Mouse (Mus musculus) hindbrain, embryonic 10.5 days (tissue): Measurements from ENCODE around the gene Col5a3. TPM values are rescaled to one million over a fixed set of nuclear protein-coding genes. Genes with fewer than 3 reads are reported as not detected.
A peak's percentile ranks its signal among the peaks of the same experiment; 100 is the strongest.

ENCODE experiments used
- DNase-seq: peaks from one replicate; pipeline ENCODE4 v3.0.0-alpha.2; 2017; ENCODE audit warnings: low spot score
- H3K27ac ChIP-seq: fragments of 300-500 bp; sonication (generic); 2 replicates; pipeline ENCODE4 v1.5.1; 2016; ENCODE audit warnings: mild to moderate bottlenecking, moderate library complexity
- H3K27me3 ChIP-seq: fragments of 300-500 bp; sonication (generic); 2 replicates; pipeline ENCODE4 v1.6.1; 2016; ENCODE audit warnings: mild to moderate bottlenecking; ENCODE audit not compliant: poor library complexity, insufficient read depth, severe bottlenecking
- H3K36me3 ChIP-seq: fragments of 300-500 bp; sonication (generic); 2 replicates; pipeline ENCODE4 v1.6.1; 2016; ENCODE audit warnings: mild to moderate bottlenecking, moderate library complexity
- H3K4me1 ChIP-seq: fragments of 300-500 bp; sonication (generic); replicated peaks from 2 replicates; pipeline ENCODE4 v1.6.1; 2016; ENCODE audit warnings: mild to moderate bottlenecking
- H3K4me3 ChIP-seq: fragments of 300-500 bp; sonication (generic); 2 replicates; pipeline ENCODE4 v1.5.1; 2016; ENCODE audit warnings: mild to moderate bottlenecking, moderate library complexity
- H3K9me3 ChIP-seq: fragments of 300-500 bp; sonication (generic); 2 replicates; pipeline ENCODE4 v1.6.1; 2016; ENCODE audit warnings: mild to moderate bottlenecking, moderate library complexity
- WGBS: fragments of 180-500 bp; shearing (Covaris S2); methylation state at CpG from one replicate; pipeline ENCODE4 v1.1.7; 2016; 5-methylcytosine and 5-hydroxymethylcytosine counted together
- polyA plus RNA-seq: library from polyadenylated mRNA; unstranded; fragments of >200 nt; fragmentation: Nextera tagmentation; extraction: Ambion mirVana; gene quantifications from 2 replicates; pipeline ENCODE4 v1.2.1, GENCODE M21; 2016

Gene Col5a3
- polyA plus RNA-seq, 1 experiment from 2014 or later = 0.98 TPM

GRCm38 (mm10) chr9:20830901-20831643, 16.2 kb upstream of the Col5a3 start:
- peaks cover 19% of the 10 kb centered on the region for H3K27me3 ChIP-seq
- H3K36me3 ChIP-seq = no peaks in the 10 kb centered on the region
- H3K27ac ChIP-seq = peak overlapping the region; percentile 60; the same call in 1 of the 2 replicates
- H3K4me1 ChIP-seq = peaks cover 5% of the 10 kb centered on the region; the same call in 1 of the 2 replicates
- DNase-seq = peak; percentile 94
- WGBS = 15% methylated on average over 19 of the region's 19 CpGs
- H3K9me3 ChIP-seq = no peaks in the 10 kb centered on the region
- H3K4me3 ChIP-seq = peak overlapping the region; percentile 31

GRCm38 (mm10) chr9:20828127-20828526, 13.3 kb upstream of the Col5a3 start:
- no peak for DNase-seq
- 84% methylated on average over 1 of the region's 1 CpGs for WGBS
- no peaks in the 10 kb centered on the region for H3K36me3 ChIP-seq
- peaks cover 19% of the 10 kb centered on the region for H3K27me3 ChIP-seq
- H3K27ac ChIP-seq = no peak overlapping the region
- H3K9me3 ChIP-seq = no peaks in the 10 kb centered on the region
- H3K4me1 ChIP-seq = peaks cover 5% of the 10 kb centered on the region; the same call in 1 of the 2 replicates
- H3K4me3 ChIP-seq = no peak overlapping the region

- no peaks in the 10 kb centered on the region for H3K36me3 ChIP-seq
- H3K27me3 ChIP-seq = peaks cover 17% of the 10 kb centered on the region
- 71% methylated on average over 5 of the region's 5 CpGs for WGBS
- no peak for DNase-seq
- peaks cover 3% of the 10 kb centered on the region; the same call in 1 of the 2 replicates for H3K4me1 ChIP-seq
- peaks cover 4% of the 10 kb centered on the region; the same call in 1 of the 2 replicates for H3K9me3 ChIP-seq
- no peak overlapping the region for H3K27ac ChIP-seq
- H3K4me3 ChIP-seq = no peak overlapping the region
Observed at GRCm38 (mm10) chr9:20825781-20826180, 10.9 kb upstream of the Col5a3 start.

GRCm38 (mm10) chr9:20822821-20823220, 8.0 kb upstream of the Col5a3 start:
- Histone ChIP-seq H3K27me3 (no peaks in the 10 kb centered on the region), H3K4me3 (no peak overlapping the region), H3K4me1 (no peaks in the 10 kb centered on the region), H3K9me3 (peaks cover 4% of the 10 kb centered on the region; the same call in 1 of the 2 replicates), H3K36me3 (no peaks in the 10 kb centered on the region), H3K27ac (no peak overlapping the region)
- WGBS = 84% methylated on average over 3 of the region's 3 CpGs
- DNase-seq = no peak

GRCm38 (mm10) chr9:20820001-20820400, 5.1 kb upstream of the Col5a3 start:
- no peak overlapping the region for H3K4me3 ChIP-seq
- WGBS = 82% methylated on average over 5 of the region's 5 CpGs
- no peak for DNase-seq

GRCm38 (mm10) chr9:20818236-20818635, 3.4 kb upstream of the Col5a3 start, which contains the start of gene Rdh8:
TSS of gene Rdh8 (plus strand) at chr9:20818503.
- DNase-seq = no peak
- H3K27ac ChIP-seq = no peak within 1 kb of the TSS

More at GRCm38 (mm10) chr9:20820001-20820400, 5.1 kb upstream of the Col5a3 start:
- Histone ChIP-seq H3K4me1 (peaks cover 2% of the 10 kb centered on the region), H3K9me3 (peaks cover 4% of the 10 kb centered on the region; the same call in 1 of the 2 replicates), H3K27ac (no peak overlapping the region), H3K36me3 (no peaks in the 10 kb centered on the region), H3K27me3 (0 out of 2 replicates have a peak, but pooled peaks cover 7% of the 10 kb centered on the region)

GRCm38 (mm10) chr9:20812537-20813271, 2.2 kb downstream of the Col5a3 start:
- peaks cover 43% of the 10 kb centered on the region; the same call in 1 of the 2 replicates for H3K27me3 ChIP-seq
- H3K9me3 ChIP-seq = no peaks in the 10 kb centered on the region

More at GRCm38 (mm10) chr9:20818236-20818635, 3.4 kb upstream of the Col5a3 start, which contains the start of gene Rdh8:
- H3K9me3 ChIP-seq = peaks cover 4% of the 10 kb centered on the region; the same call in 1 of the 2 replicates
- H3K27me3 ChIP-seq = peaks cover 20% of the 10 kb centered on the region; the same call in 1 of the 2 replicates
- H3K4me1 ChIP-seq = peaks cover 12% of the 10 kb centered on the region
- H3K4me3 ChIP-seq = no peak within 1 kb of the TSS
- H3K36me3 ChIP-seq = no peaks in the 10 kb centered on the region
- WGBS = 84% methylated on average over 6 of the region's 6 CpGs

GRCm38 (mm10) chr9:20810773-20811172, 4.1 kb downstream of the Col5a3 start:
- DNase-seq = no peak
- H3K36me3 ChIP-seq = no peaks in the 10 kb centered on the region
- H3K27me3 ChIP-seq = peaks cover 38% of the 10 kb centered on the region; the same call in 1 of the 2 replicates
- H3K27ac ChIP-seq = no peak overlapping the region
- H3K4me1 ChIP-seq = peaks cover 26% of the 10 kb centered on the region
- WGBS = 57% methylated on average over 1 of the region's 1 CpGs
- no peak overlapping the region for H3K4me3 ChIP-seq
- no peaks in the 10 kb centered on the region for H3K9me3 ChIP-seq

More at GRCm38 (mm10) chr9:20812537-20813271, 2.2 kb downstream of the Col5a3 start:
- DNase-seq = peak; percentile 50
- Histone ChIP-seq H3K4me3 (peak overlapping the region; percentile 12; the same call in 1 of the 2 replicates), H3K36me3 (no peaks in the 10 kb centered on the region), H3K27ac (no peak overlapping the region), H3K4me1 (peaks cover 24% of the 10 kb centered on the region)
- WGBS = 14% methylated on average over 19 of the region's 19 CpGs

- no peak overlapping the region for H3K27ac ChIP-seq
- no peak for DNase-seq
- no peak overlapping the region for H3K4me3 ChIP-seq
- H3K4me1 ChIP-seq = peaks cover 26% of the 10 kb centered on the region
- WGBS = 48% methylated on average over 4 of the region's 4 CpGs
- no peaks in the 10 kb centered on the region for H3K9me3 ChIP-seq
- H3K27me3 ChIP-seq = peaks cover 38% of the 10 kb centered on the region; the same call in 1 of the 2 replicates
- H3K36me3 ChIP-seq = no peaks in the 10 kb centered on the region
Observed at GRCm38 (mm10) chr9:20810271-20810670, 4.6 kb downstream of the Col5a3 start.

GRCm38 (mm10) chr9:20805706-20806105, 9.2 kb downstream of the Col5a3 start:
- Histone ChIP-seq H3K4me3 (no peak overlapping the region), H3K4me1 (0 out of 2 replicates have a peak, but pooled peaks cover 3% of the 10 kb centered on the region), H3K9me3 (peaks cover 14% of the 10 kb centered on the region), H3K27ac (no peak overlapping the region), H3K36me3 (no peaks in the 10 kb centered on the region), H3K27me3 (0 out of 2 replicates have a peak, but pooled peaks cover 3% of the 10 kb centered on the region)
- DNase-seq = no peak
- 69% methylated on average over 5 of the region's 5 CpGs for WGBS

- H3K36me3 ChIP-seq = no peaks in the 10 kb centered on the region
- H3K4me3 ChIP-seq = no peak overlapping the region
- H3K9me3 ChIP-seq = peaks cover 14% of the 10 kb centered on the region
- H3K27ac ChIP-seq = no peak overlapping the region
- no peak for DNase-seq
- 89% methylated on average over 3 of the region's 3 CpGs for WGBS
- 0 out of 2 replicates have a peak, but pooled peaks cover 3% of the 10 kb centered on the region for H3K4me1 ChIP-seq
- no peaks in the 10 kb centered on the region for H3K27me3 ChIP-seq
Observed at GRCm38 (mm10) chr9:20805159-20805495, 9.7 kb downstream of the Col5a3 start.

GRCm38 (mm10) chr9:20804266-20805158, 10.4 kb downstream of the Col5a3 start:
- 79% methylated on average over 13 of the region's 13 CpGs for WGBS
- H3K4me1 ChIP-seq = 0 out of 2 replicates have a peak, but pooled peaks cover 3% of the 10 kb centered on the region

More at GRCm38 (mm10) chr9:20804266-20805158, 10.4 kb downstream of the Col5a3 start:
- peak; percentile 32 for DNase-seq
- Histone ChIP-seq H3K27ac (no peak overlapping the region), H3K9me3 (peaks cover 14% of the 10 kb centered on the region), H3K4me3 (no peak overlapping the region), H3K36me3 (no peaks in the 10 kb centered on the region), H3K27me3 (no peaks in the 10 kb centered on the region)
